Mouse (Mus musculus) small intestine, adult 2 months (tissue): ENCODE results near the gene Cpm. TPM values are rescaled to one million over a fixed set of nuclear protein-coding genes. Genes with fewer than 3 reads are reported as not detected.
"Not testable (repeated sequence)": the region's sequence is repeated elsewhere in the genome, so short reads cannot be mapped to it uniquely, and the experiment has no call there.

ENCODE experiments used
- H3K27ac ChIP-seq: fragments of 200-500 bp; 2 replicates; pipeline ENCODE4 v1.5.1; 2012; ENCODE audit warnings: low read depth, low read length, control low read depth, inconsistent platforms; ENCODE audit not compliant: insufficient read depth
- H3K27me3 ChIP-seq: fragments of 200-500 bp; 2 replicates; pipeline ENCODE4 v1.6.1; 2012; ENCODE audit warnings: mild to moderate bottlenecking, moderate library complexity, low read length, inconsistent platforms; ENCODE audit not compliant: control insufficient read depth, insufficient read depth
- H3K36me3 ChIP-seq: fragments of 200-500 bp; 2 replicates; pipeline ENCODE4 v1.6.1; 2012; ENCODE audit warnings: mild to moderate bottlenecking, low read length, control low read depth, inconsistent platforms; ENCODE audit not compliant: control insufficient read depth, insufficient read depth
- H3K4me1 ChIP-seq: fragments of 200-500 bp; 2 replicates; pipeline ENCODE4 v1.6.1; 2012; ENCODE audit warnings: low read length, inconsistent platforms, mixed read lengths; ENCODE audit not compliant: control insufficient read depth, insufficient read depth, insufficient read length
- H3K4me3 ChIP-seq: fragments of 200-500 bp; 2 replicates; pipeline ENCODE4 v1.5.1; 2012; ENCODE audit warnings: low read depth, mild to moderate bottlenecking, control low read depth, inconsistent platforms, low read length, moderate library complexity
- CTCF ChIP-seq: fragments of 200-500 bp; IDR thresholded peaks from 2 replicates; pipeline ENCODE4 v1.5.1; 2012; ENCODE audit warnings: low read depth, mild to moderate bottlenecking, control low read depth, inconsistent platforms, low read length, moderate library complexity, mixed read lengths; ENCODE audit not compliant: insufficient replicate concordance, insufficient read length; ENCODE audit errors: extremely low read depth
- POLR2A ChIP-seq: fragments of 200-500 bp; IDR thresholded peaks from 2 replicates; pipeline ENCODE4 v1.6.1; 2012; ENCODE audit warnings: low read depth, mild to moderate bottlenecking, control low read depth, inconsistent platforms, low read length, moderate library complexity
- WGBS: fragments of 180-500 bp; shearing (Covaris S2); methylation state at CpG from one replicate; pipeline ENCODE4 v1.1.7; 2018; 5-methylcytosine and 5-hydroxymethylcytosine counted together
- polyA plus RNA-seq: library from polyadenylated mRNA; depleted of rRNA; stranded (reverse); fragments of >200 nt; gene quantifications from 2 replicates; pipeline ENCODE4 v1.2.3, GENCODE M21; 2012

The Cpm gene
- polyA plus RNA-seq, 1 experiment, result 13.8 TPM

DNA sequence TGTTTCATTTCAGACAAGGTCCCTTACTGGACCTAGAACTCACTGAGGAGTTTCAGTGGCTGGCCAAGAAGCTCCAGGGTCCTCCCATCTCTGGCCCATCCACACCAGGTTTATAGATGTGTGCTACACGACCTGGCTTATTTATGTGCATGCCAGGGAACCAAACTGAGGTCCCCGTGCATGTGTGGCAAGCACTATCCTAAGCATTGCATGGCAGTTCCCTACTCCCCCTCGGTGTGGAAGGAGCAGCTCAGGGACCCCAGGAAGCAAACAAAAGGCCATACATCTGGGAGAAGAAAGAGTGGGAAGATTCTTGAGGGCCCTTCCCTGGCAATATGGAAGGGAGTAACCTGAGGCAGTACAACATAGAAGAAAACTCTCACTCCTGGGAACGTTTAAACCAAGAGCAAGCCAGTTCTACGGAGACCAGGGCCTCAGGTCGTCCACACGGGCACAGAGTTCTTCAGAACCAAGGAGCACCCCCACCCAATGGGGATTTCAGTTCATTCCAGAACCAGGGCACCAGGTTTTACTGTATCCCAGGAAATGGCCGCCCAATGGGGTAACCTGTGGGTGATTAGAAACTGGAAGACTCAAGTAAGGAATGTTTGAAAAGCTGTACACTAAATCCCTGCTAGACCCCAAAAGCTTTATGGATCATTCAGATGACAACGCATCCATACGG lies 30.9 kb upstream of the Cpm start:
- Histone ChIP-seq H3K4me3 (no peak overlapping the region), H3K4me1 (peaks cover 8% of the 10 kb centered on the region; the same call in 1 of the 2 replicates), H3K36me3 (no peaks in the 10 kb centered on the region), H3K27me3 (no peaks in the 10 kb centered on the region), H3K27ac (no peak overlapping the region)
- 91% methylated on average over 10 of the region's 10 CpGs for WGBS
- TF ChIP-seq POLR2A, result no peak
- TF ChIP-seq CTCF, result no peak

DNA sequence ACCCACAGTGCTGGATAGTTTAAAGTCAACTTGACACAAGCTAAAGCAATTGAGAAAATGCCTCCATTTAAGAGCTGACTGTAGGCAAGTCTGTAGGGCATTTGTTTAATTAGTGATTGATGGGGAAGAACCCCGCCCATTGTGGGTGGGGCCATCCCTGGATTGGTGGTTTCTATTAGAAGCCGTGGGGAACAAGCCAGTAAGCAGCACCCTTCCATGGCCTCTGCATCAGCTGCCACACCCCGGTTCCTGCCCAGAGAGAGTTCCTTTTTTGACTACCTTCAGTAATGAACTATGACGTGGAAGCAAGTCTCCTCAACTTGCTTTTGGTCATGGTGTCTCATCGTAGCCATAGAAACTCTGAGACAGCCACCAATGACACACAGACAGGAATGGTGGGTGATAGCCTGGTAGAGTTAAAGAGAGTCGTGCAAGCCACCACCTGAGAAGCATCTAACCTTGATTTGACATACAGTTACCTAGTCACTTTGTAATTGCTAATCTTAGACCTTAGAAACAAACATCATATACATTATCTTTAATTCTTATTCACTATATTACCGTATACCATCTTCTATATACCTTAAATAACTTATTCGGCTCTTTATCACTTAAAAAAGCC lies 30.2 kb upstream of the Cpm start:
- not testable (repeated sequence) for H3K4me3 ChIP-seq, H3K27me3 ChIP-seq
- WGBS, result 88% methylated on average over 8 of the region's 8 CpGs

DNA sequence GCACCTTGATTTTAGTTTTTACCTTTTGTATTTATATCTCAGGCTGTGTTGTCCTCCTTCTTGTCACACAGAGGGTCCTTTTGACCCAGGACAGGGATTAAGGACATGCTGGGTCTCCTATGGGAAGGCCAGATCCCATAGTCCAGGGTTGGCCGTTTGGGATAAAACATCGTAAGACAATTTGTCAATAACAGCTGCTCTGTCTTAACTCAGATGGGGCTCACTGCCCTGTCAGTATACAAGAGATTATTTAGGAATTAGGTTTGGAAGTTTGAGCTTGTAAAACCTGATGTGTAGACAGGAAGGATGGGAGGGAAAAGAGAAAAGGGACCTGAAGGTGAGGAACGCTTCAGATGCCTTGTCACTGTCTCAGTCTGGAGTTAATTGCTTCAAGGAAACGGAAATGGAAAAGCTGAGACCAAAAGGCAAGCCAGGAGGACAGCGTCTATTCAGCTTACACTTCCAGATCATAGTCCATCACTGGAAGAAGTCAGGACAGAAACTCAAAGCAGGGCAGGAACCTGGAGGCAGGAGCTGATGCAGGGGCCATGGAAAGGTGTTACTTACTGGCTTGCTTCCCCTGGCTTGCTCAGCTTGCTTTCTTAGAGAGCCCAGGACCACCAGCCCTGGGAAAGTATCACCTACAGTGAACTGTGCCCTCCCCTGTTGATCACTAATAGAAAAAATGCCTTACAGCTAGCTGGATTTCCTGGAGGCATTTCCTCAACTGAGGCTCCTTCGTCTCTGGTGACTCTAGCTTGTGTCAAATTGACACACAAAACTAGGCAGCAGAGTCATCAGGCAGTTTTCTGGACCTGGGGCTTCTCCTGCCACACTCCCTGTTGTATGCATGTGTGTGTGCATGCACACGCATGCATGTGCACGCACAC lies 27.9 kb upstream of the Cpm start:
- Histone ChIP-seq H3K27ac (no peak overlapping the region; the same call in 1 of the 2 replicates), H3K4me3 (no peak overlapping the region), H3K27me3 (no peaks in the 10 kb centered on the region), H3K4me1 (peaks cover 7% of the 10 kb centered on the region; the same call in 1 of the 2 replicates), H3K36me3 (no peaks in the 10 kb centered on the region)
- WGBS, result 55% methylated on average over 8 of the region's 8 CpGs
- no peak for TF ChIP-seq CTCF
- no peak for TF ChIP-seq POLR2A

More for the DNA sequence above, 30.2 kb upstream of the Cpm start:
- not testable (repeated sequence) for H3K27ac ChIP-seq, H3K36me3 ChIP-seq, H3K4me1 ChIP-seq

DNA sequence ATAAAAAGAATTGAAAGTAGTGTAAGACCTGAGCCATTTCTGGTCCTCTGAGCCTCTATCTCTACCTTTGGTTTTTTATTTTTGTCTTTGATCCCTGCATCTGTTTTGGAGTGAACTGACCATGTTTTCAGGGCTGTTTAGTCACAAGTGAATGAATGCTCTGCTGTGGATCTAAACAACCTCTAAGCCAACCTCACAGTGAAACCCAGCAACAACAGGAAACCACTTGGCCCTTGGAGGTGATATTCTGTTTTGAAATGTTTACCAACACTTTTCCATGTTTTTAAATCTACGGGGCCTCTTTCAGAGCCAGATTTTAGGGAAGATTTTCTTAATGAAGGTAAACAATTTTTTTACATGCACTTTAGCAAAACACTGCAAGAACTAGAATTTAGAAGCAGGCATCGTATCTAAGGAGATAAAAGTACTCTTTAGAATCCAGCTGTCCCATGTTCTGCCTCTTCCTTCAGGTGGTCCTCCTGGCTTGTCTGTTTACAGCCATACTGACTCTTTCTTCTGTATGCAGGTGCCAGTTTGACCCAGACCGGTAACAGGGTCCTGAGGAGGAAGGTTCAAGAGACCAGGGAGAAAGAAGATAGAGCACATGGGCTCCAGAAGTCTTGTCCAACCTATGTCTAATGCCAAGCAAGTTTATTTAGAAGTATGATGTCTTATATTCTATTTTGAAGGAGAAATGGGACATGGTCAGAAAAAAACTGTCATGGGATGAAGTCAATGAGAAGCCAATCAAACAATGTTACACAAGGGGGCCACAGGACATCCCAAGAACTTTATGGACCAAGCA lies 26.8 kb upstream of the Cpm start:
- TF ChIP-seq CTCF (no peak), POLR2A (no peak)
- Histone ChIP-seq H3K4me3 (no peak overlapping the region), H3K4me1 (peaks cover 5% of the 10 kb centered on the region; the same call in 1 of the 2 replicates)

DNA sequence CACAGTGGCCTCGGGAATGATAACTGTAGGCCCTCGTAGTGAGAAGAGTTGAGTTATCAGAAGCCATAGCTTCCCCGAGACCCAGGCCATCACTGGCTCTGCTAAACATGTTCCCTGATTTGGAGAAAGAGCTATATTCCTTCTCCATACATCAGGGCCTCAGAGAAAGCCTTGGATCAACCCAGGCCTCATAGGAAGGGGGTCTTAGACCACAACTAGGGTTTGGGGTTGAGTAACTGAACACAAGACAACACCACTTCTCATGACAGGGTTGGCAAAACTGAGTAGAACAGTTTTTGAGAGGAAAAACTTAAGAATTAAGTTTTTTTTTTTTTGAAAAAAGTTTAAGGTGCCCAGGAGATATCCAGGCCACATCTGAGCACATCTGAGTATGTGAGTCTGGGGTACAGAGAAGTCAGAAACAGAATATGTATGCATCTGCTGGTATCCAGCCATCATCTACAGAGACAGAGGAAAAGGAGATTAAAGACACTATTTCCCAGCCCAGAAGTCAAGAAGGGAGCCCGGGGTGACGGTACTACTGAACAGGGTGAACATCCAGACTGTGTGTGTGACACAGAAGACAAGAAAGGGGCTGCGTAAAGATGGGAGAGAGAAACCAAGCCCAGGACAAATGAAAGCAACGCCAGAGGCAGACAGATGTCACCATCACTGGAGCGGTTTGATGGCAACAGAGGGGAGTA lies 26.0 kb upstream of the Cpm start:
- Histone ChIP-seq H3K36me3 (no peaks in the 10 kb centered on the region), H3K27me3 (no peaks in the 10 kb centered on the region), H3K27ac (no peak overlapping the region), H3K4me3 (no peak overlapping the region), H3K4me1 (peaks cover 5% of the 10 kb centered on the region; the same call in 1 of the 2 replicates)
- TF ChIP-seq POLR2A, result no peak
- no peak for TF ChIP-seq CTCF
- 92% methylated on average over 8 of the region's 8 CpGs for WGBS

More for the DNA sequence above, 26.8 kb upstream of the Cpm start:
- H3K27me3 ChIP-seq, result no peaks in the 10 kb centered on the region
- WGBS, result 91% methylated on average over 3 of the region's 3 CpGs
- no peak overlapping the region for H3K27ac ChIP-seq
- no peaks in the 10 kb centered on the region for H3K36me3 ChIP-seq

DNA sequence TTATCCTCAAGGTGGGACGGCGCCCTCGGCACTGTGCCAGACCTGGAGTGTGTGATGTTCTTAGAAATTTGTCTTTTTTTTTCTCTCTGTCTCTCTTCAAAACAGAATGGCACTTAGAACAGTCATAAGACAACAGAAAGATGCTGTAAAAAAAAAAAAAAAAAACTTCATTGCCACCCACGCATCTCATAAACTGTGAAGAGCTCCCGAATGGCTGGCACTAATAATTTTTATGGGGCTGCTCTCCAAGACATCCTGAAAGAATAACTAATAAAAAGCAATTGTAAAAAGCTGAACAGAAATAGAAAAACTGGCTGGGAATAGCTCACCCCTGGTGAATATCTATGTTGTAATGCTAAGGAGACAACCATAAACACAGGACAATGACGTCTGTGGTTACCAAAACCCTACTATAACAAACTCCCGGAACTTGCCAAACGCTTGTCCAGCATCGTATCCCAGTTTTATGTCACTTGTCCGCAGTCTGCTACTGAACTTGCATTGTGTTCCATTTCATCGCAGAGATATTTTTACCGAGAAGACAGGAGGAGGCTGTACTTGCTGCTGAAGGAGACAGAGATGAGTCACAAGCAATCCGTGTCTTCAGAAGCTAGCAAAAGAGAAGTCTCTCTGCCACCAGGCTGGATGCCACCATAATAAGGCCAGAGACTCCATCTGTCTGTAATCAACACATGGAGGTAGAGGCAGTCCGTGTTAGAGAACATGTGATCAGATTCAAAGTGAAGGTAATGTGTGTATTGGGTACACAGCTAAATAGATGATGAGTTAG lies 25.3 kb upstream of the Cpm start:
- TF ChIP-seq CTCF, result no peak
- no peak for TF ChIP-seq POLR2A
- Histone ChIP-seq H3K36me3 (no peaks in the 10 kb centered on the region), H3K27ac (no peak overlapping the region), H3K4me1 (peaks cover 5% of the 10 kb centered on the region; the same call in 1 of the 2 replicates), H3K4me3 (no peak overlapping the region), H3K27me3 (no peaks in the 10 kb centered on the region)
- WGBS, result 83% methylated on average over 14 of the region's 14 CpGs
